Mouse (Mus musculus) thymus, postnatal 14 days (tissue): ENCODE results near the gene Hypk.

Source experiments
- DNase-seq: peaks from one replicate; pipeline ENCODE4 v3.0.0; 2021

Hypk gene

GRCm38 (mm10) chr2:121507173-121507950 is 54.3 kb downstream of the Hypk start:
- DNase-seq = no peak

GRCm38 (mm10) chr2:121507951-121508330 is 54.9 kb downstream of the Hypk start:
- no peak for DNase-seq
